Mouse (Mus musculus) CD4-positive helper T cell, adult 2 months (primary cell): Measurements from ENCODE around the gene 4933427D14Rik.

ENCODE experiments used
- DNase-seq: peaks from one replicate; pipeline ENCODE4 v3.0.0-alpha.2; 2012; ENCODE audit warnings: low read depth, missing footprints, low spot score

Gene 4933427D14Rik

GRCm38 (mm10) chr11:72207204-72207833 lies at the start of gene 4933427D14Rik, which contains the start of gene Txndc17:
TSS of gene 4933427D14Rik (minus strand) at chr11:72207459.
TSS of gene Txndc17 (plus strand) at chr11:72207547.
- peak; percentile 87 for DNase-seq

- no peak for DNase-seq
These were observed 49.2 kb upstream of the 4933427D14Rik start for GRCm38 (mm10) chr11:72256441-72256840.

GRCm38 (mm10) chr11:72255629-72256028 lies 48.4 kb upstream of the 4933427D14Rik start:
- DNase-seq, result no peak

GRCm38 (mm10) chr11:72245196-72245753 lies 38.0 kb upstream of the 4933427D14Rik start:
- DNase-seq, result no peak

- no peak for DNase-seq
These were observed 33.0 kb upstream of the 4933427D14Rik start for GRCm38 (mm10) chr11:72240062-72240860.

GRCm38 (mm10) chr11:72234013-72234412 lies 26.8 kb upstream of the 4933427D14Rik start:
- no peak for DNase-seq

- DNase-seq, result no peak
These were observed 25.7 kb upstream of the 4933427D14Rik start for GRCm38 (mm10) chr11:72232991-72233390.

- no peak for DNase-seq
These were observed 24.8 kb upstream of the 4933427D14Rik start for GRCm38 (mm10) chr11:72232068-72232467.

- DNase-seq, result no peak
These were observed 21.3 kb upstream of the 4933427D14Rik start for GRCm38 (mm10) chr11:72228513-72228912.

- no peak for DNase-seq
These were observed 19.6 kb upstream of the 4933427D14Rik start for GRCm38 (mm10) chr11:72226901-72227300.

- no peak for DNase-seq
These were observed 18.9 kb upstream of the 4933427D14Rik start for GRCm38 (mm10) chr11:72226020-72226791.

- DNase-seq, result peak; percentile 73
These were observed 17.6 kb upstream of the 4933427D14Rik start for GRCm38 (mm10) chr11:72224865-72225264.

- DNase-seq, result no peak
These were observed 16.2 kb upstream of the 4933427D14Rik start for GRCm38 (mm10) chr11:72223414-72223813.

GRCm38 (mm10) chr11:72221278-72221677 lies 14.0 kb upstream of the 4933427D14Rik start:
- DNase-seq, result peak; percentile 79

GRCm38 (mm10) chr11:72217116-72217515 lies 9.9 kb upstream of the 4933427D14Rik start:
- no peak for DNase-seq

- DNase-seq, result peak; percentile 89
These were observed 8.1 kb upstream of the 4933427D14Rik start, which contains the start of gene Med31 for GRCm38 (mm10) chr11:72215410-72215797. TSS of gene Med31 (minus strand) at chr11:72215592.

- DNase-seq, result peak; percentile 98
These were observed 7.5 kb upstream of the 4933427D14Rik start for GRCm38 (mm10) chr11:72214591-72215409.

- DNase-seq, result no peak
These were observed 647 bp upstream of the 4933427D14Rik start for GRCm38 (mm10) chr11:72207834-72208377.

- DNase-seq, result peak; percentile 21
These were observed 687 bp downstream of the 4933427D14Rik start, which contains the start of gene Gm43951 for GRCm38 (mm10) chr11:72206341-72207203. TSS of gene Gm43951 (minus strand) at chr11:72206840.
